In genomic region chr14:54426003-54426688, GRCm38 (mm10) we compare ENCODE assay signal across 1 mouse cellular context.
TF ChIP-seq lines count a peak whose summit lies in the region.

No protein-coding gene starts in this region.

TF ChIP-seq in MEL, 35 proteins besides CTCF, POLR2A, EP300 and RAD21 (continued from another document):
- no peak for TF ChIP-seq TAL1 (IDR thresholded peaks at IDR 0.05; ENCODE audit: low read length)
- no peak; the same call in 1 of the 2 replicates for TF ChIP-seq BHLHE40 (IDR thresholded peaks at IDR 0.05; ENCODE audit: borderline replicate concordance, low read depth, low read length)
- TF ChIP-seq MYB (IDR thresholded peaks at IDR 0.05; ENCODE audit: low read depth, low read length): peak; percentile 65; the same call in 1 of the 2 replicates
- TF ChIP-seq KAT2A (conservative IDR thresholded peaks at IDR 0.05; ENCODE audit: low read depth, low read length): no peak
- no peak for TF ChIP-seq MEF2A (IDR thresholded peaks at IDR 0.05; ENCODE audit: extremely low read depth, insufficient replicate concordance, low read depth, low read length, poor library complexity, severe bottlenecking)
- TF ChIP-seq USF1 (IDR thresholded peaks at IDR 0.05; ENCODE audit: low read depth, low read length): no peak
- TF ChIP-seq UBTF (IDR thresholded peaks at IDR 0.05; ENCODE audit: borderline replicate concordance, insufficient read depth, low read depth, low read length): no peak
- no peak for TF ChIP-seq MAZ (IDR thresholded peaks at IDR 0.05; ENCODE audit: low read depth, low read length)
- TF ChIP-seq TBP (IDR thresholded peaks at IDR 0.05; ENCODE audit: low read depth, low read length): no peak
- TF ChIP-seq GABPA (IDR thresholded peaks at IDR 0.05; ENCODE audit: low read depth, low read length): no peak
- no peak; the same call in 1 of the 2 replicates for TF ChIP-seq ZMIZ1 (IDR thresholded peaks at IDR 0.05; ENCODE audit: low read depth, low read length)
- TF ChIP-seq MAFK (IDR thresholded peaks at IDR 0.05; ENCODE audit: borderline replicate concordance, low read depth, low read length): no peak
- no peak for TF ChIP-seq MAX (IDR thresholded peaks at IDR 0.05; ENCODE audit: low read length)
- no peak for TF ChIP-seq SIN3A (IDR thresholded peaks at IDR 0.05; ENCODE audit: low read length)
- peak; percentile 15; the same call in 1 of the 2 replicates for TF ChIP-seq TCF12 (IDR thresholded peaks at IDR 0.05; ENCODE audit: low read depth, low read length)
- TF ChIP-seq POLR2AphosphoS2 (IDR thresholded peaks at IDR 0.05; ENCODE audit: low read length): peak; percentile 2; the same call in 1 of the 2 replicates
- no peak for TF ChIP-seq SMC3 (IDR thresholded peaks at IDR 0.05; ENCODE audit: low read depth, low read length)
- no peak; the same call in 1 of the 2 replicates for TF ChIP-seq ZNF384 (IDR thresholded peaks at IDR 0.05; ENCODE audit: low read depth, low read length)
- TF ChIP-seq NELFE (IDR thresholded peaks at IDR 0.05; ENCODE audit: low read depth, low read length): no peak
